Mouse (Mus musculus) testis, postnatal 14 days (tissue): ENCODE results near the gene Spag5.
A peak's percentile ranks its signal among the peaks of the same experiment; 100 is the strongest.

Experiments
- DNase-seq: peaks from one replicate; pipeline ENCODE4 v3.0.0; 2021; ENCODE audit warnings: low spot score

Gene Spag5

GRCm38 (mm10) chr11:78349441-78350358 is 48.4 kb downstream of the Spag5 start:
- DNase-seq, result no peak

- no peak for DNase-seq
Measured at GRCm38 (mm10) chr11:78353081-78353480, 51.8 kb downstream of the Spag5 start.

- DNase-seq, result no peak
Measured at GRCm38 (mm10) chr11:78354905-78355304, 53.6 kb downstream of the Spag5 start.

- DNase-seq, result no peak
Measured at GRCm38 (mm10) chr11:78355471-78356238, 54.3 kb downstream of the Spag5 start.

GRCm38 (mm10) chr11:78358330-78359007 is 57.1 kb downstream of the Spag5 start:
- peak; percentile 80 for DNase-seq

GRCm38 (mm10) chr11:78360125-78360788 is 58.9 kb downstream of the Spag5 start:
- peak; percentile 60 for DNase-seq

GRCm38 (mm10) chr11:78360789-78361131 is 59.4 kb downstream of the Spag5 start:
- no peak for DNase-seq

- no peak for DNase-seq
Measured at GRCm38 (mm10) chr11:78363309-78364007, 62.1 kb downstream of the Spag5 start.

- no peak for DNase-seq
Measured at GRCm38 (mm10) chr11:78364103-78364502, 62.8 kb downstream of the Spag5 start.

GRCm38 (mm10) chr11:78367456-78368225 is 66.3 kb downstream of the Spag5 start:
- DNase-seq, result no peak

- no peak for DNase-seq
Measured at GRCm38 (mm10) chr11:78370389-78370788, 69.1 kb downstream of the Spag5 start.

GRCm38 (mm10) chr11:78371711-78372110 is 70.4 kb downstream of the Spag5 start:
- no peak for DNase-seq
